Mouse (Mus musculus) kidney, embryonic 16.5 days (tissue): ENCODE measurements around the gene Clip2. TPM values are rescaled to one million over a fixed set of nuclear protein-coding genes. Genes with fewer than 3 reads are reported as not detected.

ENCODE experiments used
- ATAC-seq: fragments of 200-750 bp; cut with Nextera tagmentation; 2 replicates; pipeline ENCODE4 v1.8.0; 2017; ENCODE audit warnings: moderate TSS enrichment; ENCODE audit not compliant: low FRiP score, low TSS enrichment
- H3K27ac ChIP-seq: fragments of 300-500 bp; sonication (generic); 2 replicates; pipeline ENCODE4 v1.5.1; 2014; ENCODE audit warnings: low read length
- H3K27me3 ChIP-seq: fragments of 300-500 bp; sonication (generic); 2 replicates; pipeline ENCODE4 v1.6.1; 2014; ENCODE audit warnings: low read length, control low read depth, mixed read lengths; ENCODE audit not compliant: insufficient read depth
- H3K36me3 ChIP-seq: fragments of 300-500 bp; sonication (generic); 2 replicates; pipeline ENCODE4 v1.6.1; 2014; ENCODE audit warnings: low read length, control low read depth, mixed read lengths; ENCODE audit not compliant: insufficient read depth
- H3K4me1 ChIP-seq: fragments of 300-500 bp; sonication (generic); 2 replicates; pipeline ENCODE4 v1.6.1; 2014; ENCODE audit warnings: low read length, control low read depth, mixed read lengths; ENCODE audit not compliant: insufficient read depth
- H3K4me2 ChIP-seq: fragments of 300-500 bp; sonication (generic); replicated peaks from 2 replicates; pipeline ENCODE4 v1.6.1; 2014; ENCODE audit warnings: low read depth, low read length
- H3K4me3 ChIP-seq: fragments of 300-500 bp; sonication (generic); 2 replicates; pipeline ENCODE4 v1.5.1; 2014; ENCODE audit warnings: mild to moderate bottlenecking, low read length
- H3K9ac ChIP-seq: fragments of 300-500 bp; sonication (generic); replicated peaks from 2 replicates; pipeline ENCODE4 v1.6.1; 2014; ENCODE audit warnings: low read length
- H3K9me3 ChIP-seq: fragments of 300-500 bp; sonication (generic); 2 replicates; pipeline ENCODE4 v1.6.1; 2016; ENCODE audit warnings: low read length, control low read depth
- WGBS: fragments of 180-500 bp; shearing (Covaris S2); extraction: QIAGEN DNeasy Blood & Tissue Kit; methylation state at CpG from one replicate; pipeline ENCODE4 v1.1.7; 2014; 5-methylcytosine and 5-hydroxymethylcytosine counted together
- polyA plus RNA-seq: library from polyadenylated mRNA; unstranded; fragments of >200 nt; fragmentation: Nextera tagmentation; extraction: Ambion mirVana; gene quantifications from 2 replicates; pipeline ENCODE4 v1.2.1, GENCODE M21; 2015

Gene Clip2
- polyA plus RNA-seq, 1 experiment from 2014 or later, result 4.1 TPM

DNA sequence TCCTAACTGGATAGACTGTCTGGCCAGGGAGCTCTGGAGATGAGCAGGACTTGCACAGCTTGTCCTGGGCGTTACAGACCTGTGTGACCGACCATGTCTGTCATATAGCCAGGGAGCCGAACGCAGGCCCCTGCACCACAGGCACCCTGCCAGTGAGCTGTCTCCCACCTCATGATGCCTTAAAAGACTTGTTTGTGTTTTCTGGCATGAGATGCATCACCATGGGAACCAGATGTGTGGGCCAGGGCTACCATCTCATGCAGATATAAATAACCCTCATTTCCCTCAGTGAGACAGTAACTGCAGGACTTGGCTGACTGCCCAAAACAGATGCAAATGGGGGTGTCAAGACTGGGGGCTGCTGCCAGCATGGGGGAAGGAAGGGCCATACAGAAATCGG lies 40.1 kb downstream of the Clip2 start:
- 53% methylated on average over 5 of the region's 5 CpGs for WGBS
- H3K9me3 ChIP-seq, result no peaks in the 10 kb centered on the region
- no peak overlapping the region for H3K4me2 ChIP-seq

DNA sequence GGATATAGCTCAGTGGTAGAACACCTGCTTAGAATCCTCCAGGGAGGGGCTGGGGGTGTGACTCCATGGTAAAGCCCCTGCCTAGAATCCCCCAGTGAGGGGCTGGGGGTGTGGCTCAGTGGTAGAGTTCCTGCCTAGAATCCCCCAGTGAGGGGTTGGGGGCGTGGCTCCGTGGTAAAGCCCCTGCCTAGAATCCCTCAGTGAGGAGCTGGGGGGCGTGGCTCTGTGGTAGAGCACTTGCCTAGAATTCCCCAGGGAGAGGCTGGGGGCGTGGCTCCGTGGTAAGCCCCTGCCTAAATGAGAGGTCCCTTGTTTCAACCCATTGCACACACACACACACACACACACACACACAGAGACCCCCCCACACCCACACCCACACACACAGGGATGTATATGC lies 42.0 kb downstream of the Clip2 start:
- no peak for ATAC-seq
- WGBS, result 92% methylated on average over 5 of the region's 5 CpGs
- H3K36me3 ChIP-seq, result peaks cover 50% of the 10 kb centered on the region

More for the DNA sequence above, 40.1 kb downstream of the Clip2 start:
- Histone ChIP-seq H3K4me1 (no peaks in the 10 kb centered on the region), H3K36me3 (peaks cover 66% of the 10 kb centered on the region), H3K27ac (no peak overlapping the region), H3K27me3 (no peaks in the 10 kb centered on the region), H3K4me3 (no peak overlapping the region), H3K9ac (no peak overlapping the region)
- ATAC-seq, result no peak

DNA sequence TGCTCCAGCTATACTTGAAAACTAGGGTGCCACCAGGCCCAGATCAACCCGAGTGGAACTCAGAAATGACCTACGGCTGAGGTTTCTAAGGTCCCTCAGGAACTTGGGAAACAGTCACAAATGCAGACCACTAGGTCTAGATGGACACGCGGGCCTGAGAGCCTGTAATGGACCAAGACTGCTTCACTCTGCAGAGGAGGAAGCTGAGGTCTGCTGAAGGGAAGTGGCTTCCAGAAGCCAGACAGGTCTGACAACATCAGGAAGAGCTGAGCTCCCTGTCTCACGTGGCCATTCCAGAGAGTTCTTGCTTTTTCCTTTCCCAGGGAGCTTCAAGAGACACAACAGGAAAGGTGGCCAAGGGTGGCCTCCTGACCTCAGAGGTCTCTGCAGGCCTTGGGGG lies 43.3 kb downstream of the Clip2 start:
- H3K27me3 ChIP-seq, result no peaks in the 10 kb centered on the region
- no peak for ATAC-seq
- no peaks in the 10 kb centered on the region for H3K9me3 ChIP-seq
- no peak overlapping the region for H3K4me2 ChIP-seq
- H3K9ac ChIP-seq, result no peak overlapping the region
- no peak overlapping the region for H3K27ac ChIP-seq
- no peaks in the 10 kb centered on the region for H3K4me1 ChIP-seq
- peaks cover 39% of the 10 kb centered on the region for H3K36me3 ChIP-seq
- no peak overlapping the region for H3K4me3 ChIP-seq
- WGBS, result 93% methylated on average over 5 of the region's 5 CpGs

More for the DNA sequence above, 42.0 kb downstream of the Clip2 start:
- H3K4me1 ChIP-seq, result no peaks in the 10 kb centered on the region
- no peak overlapping the region for H3K4me2 ChIP-seq
- no peaks in the 10 kb centered on the region for H3K9me3 ChIP-seq
- H3K4me3 ChIP-seq, result no peak overlapping the region
- H3K27me3 ChIP-seq, result no peaks in the 10 kb centered on the region
- no peak overlapping the region for H3K9ac ChIP-seq
- H3K27ac ChIP-seq, result no peak overlapping the region

DNA sequence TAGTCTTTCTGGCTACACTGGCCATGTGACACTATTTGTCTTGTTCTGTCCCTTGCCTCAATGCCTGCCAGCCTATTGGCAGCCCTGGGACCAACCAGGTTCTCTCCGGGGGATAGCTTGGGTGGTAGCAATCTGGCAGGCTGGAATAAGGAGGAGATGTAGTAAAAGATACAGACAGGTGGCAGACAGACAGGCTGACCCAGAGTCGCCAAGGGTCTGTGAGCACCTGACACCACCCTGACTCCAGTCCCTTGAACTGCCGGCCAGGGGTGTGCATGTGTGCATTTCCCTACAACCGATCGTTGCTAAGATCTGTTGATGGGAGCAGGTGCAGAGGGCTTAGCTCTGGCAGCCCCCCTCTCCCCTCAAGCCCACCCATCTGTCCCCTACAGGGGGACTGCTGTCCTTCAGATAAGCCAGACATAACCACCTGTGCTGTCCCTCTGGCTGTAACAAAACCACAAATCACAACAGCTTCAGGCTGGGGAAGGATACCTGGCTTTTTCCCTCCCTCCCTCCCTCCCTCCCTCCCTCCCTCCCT lies 44.3 kb downstream of the Clip2 start:
- Histone ChIP-seq H3K27ac (no peak overlapping the region), H3K27me3 (no peaks in the 10 kb centered on the region), H3K36me3 (peaks cover 34% of the 10 kb centered on the region), H3K4me1 (no peaks in the 10 kb centered on the region), H3K9ac (no peak overlapping the region), H3K4me3 (no peak overlapping the region), H3K9me3 (no peaks in the 10 kb centered on the region), H3K4me2 (no peak overlapping the region)
- ATAC-seq, result no peak
- 64% methylated on average over 5 of the region's 5 CpGs for WGBS

DNA sequence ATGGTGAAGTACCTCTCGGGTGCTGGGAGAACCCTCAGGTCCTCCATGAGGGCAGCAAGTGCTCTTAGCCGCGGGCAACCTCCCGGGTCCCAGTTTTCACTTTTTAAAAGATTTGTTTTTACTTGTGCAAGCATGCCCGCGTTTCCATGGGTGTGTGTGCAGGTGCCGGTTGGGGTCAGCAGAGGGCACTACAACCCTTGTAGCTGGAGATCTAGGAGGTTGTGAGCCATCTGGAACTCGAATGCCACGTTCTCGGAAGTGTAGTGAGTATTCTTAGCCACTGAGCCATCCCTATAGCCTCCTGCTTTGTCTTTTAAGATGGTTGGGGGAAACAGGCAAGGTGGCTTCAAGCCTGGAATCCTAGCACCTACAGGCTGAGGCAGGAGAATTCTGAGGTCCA lies 44.9 kb downstream of the Clip2 start:
- ATAC-seq, result no peak
- Histone ChIP-seq H3K4me1 (no peaks in the 10 kb centered on the region), H3K9me3 (no peaks in the 10 kb centered on the region), H3K27me3 (no peaks in the 10 kb centered on the region), H3K36me3 (peaks cover 35% of the 10 kb centered on the region), H3K9ac (no peak overlapping the region), H3K27ac (no peak overlapping the region), H3K4me3 (no peak overlapping the region), H3K4me2 (no peak overlapping the region)
- 20% methylated on average over 10 of the region's 10 CpGs for WGBS

DNA sequence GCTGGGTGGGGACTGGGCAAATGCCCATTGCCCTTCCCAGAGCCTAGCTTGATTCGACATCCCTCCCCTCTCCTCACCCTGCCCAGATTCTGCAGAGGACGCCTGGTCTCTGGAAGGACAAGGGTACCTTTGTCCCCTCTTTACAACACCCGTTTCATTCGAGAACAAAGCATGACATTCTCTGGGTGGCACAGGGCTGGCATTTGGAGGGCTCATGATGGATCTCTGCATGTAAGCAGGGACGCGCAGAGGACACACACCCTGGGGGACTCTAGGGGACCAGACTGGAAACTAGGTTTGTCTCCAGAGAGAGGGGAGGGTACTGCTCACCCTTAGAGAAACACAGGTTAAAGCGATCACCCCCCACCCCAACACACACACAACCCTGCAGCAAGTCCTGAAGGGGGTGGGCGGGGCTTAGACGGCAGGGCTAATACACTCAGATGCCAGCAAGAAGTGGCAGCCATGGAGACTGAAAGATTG lies 46.4 kb downstream of the Clip2 start:
- no peaks in the 10 kb centered on the region for H3K9me3 ChIP-seq
- H3K4me3 ChIP-seq, result no peak overlapping the region
- H3K36me3 ChIP-seq, result peaks cover 37% of the 10 kb centered on the region
- H3K4me1 ChIP-seq, result no peaks in the 10 kb centered on the region
- H3K4me2 ChIP-seq, result no peak overlapping the region
- ATAC-seq, result no peak
- no peaks in the 10 kb centered on the region for H3K27me3 ChIP-seq
- no peak overlapping the region for H3K27ac ChIP-seq
- H3K9ac ChIP-seq, result no peak overlapping the region
- 82% methylated on average over 9 of the region's 9 CpGs for WGBS

DNA sequence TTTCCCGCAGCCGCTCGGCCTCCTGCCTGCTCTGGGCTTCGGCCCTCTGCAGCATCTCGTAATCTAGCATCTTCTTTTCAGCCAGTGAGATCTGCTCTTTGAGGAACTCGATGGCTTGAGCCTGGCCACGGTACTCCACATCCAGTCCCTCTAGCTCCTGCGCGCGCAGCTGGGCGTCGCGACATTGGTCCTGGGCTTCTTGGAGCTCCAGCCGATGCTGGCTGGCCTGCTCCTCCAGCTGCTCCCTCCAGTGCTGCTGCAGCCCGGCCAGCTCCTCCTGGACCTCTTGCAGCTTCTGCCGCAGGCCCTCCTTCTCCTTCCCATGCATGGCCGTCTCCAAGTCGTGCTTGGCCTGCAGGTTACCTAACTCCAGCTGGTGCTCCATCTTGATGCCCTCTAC lies 49.6 kb downstream of the Clip2 start:
- no peaks in the 10 kb centered on the region for H3K4me1 ChIP-seq
- peaks cover 29% of the 10 kb centered on the region for H3K36me3 ChIP-seq
- H3K4me2 ChIP-seq, result no peak overlapping the region
- no peaks in the 10 kb centered on the region for H3K27me3 ChIP-seq
- no peaks in the 10 kb centered on the region for H3K9me3 ChIP-seq
- H3K4me3 ChIP-seq, result no peak overlapping the region
- 94% methylated on average over 18 of the region's 18 CpGs for WGBS
- no peak overlapping the region for H3K9ac ChIP-seq
- no peak for ATAC-seq
- no peak overlapping the region for H3K27ac ChIP-seq

DNA sequence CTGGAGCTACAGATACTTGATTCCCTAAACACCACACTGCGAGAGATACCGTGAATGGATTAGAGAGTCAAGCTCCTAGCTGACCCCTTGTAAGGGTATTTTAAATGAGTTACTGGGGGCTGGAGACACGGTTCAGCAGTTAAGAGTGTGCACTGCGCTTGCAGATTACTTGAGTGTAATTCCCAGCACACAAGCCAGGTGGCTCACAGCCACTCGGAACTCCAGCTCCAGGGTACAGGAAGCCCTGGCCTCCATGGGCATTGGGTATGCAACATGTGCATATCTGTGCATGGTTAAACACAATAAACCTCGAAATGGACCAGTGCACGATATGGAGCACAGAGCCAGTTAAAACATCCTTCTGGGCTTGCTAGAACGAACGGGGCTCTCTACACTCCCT lies 50.8 kb downstream of the Clip2 start:
- H3K4me1 ChIP-seq, result no peaks in the 10 kb centered on the region
- no peak for ATAC-seq
- no peak overlapping the region for H3K4me3 ChIP-seq
- no peaks in the 10 kb centered on the region for H3K9me3 ChIP-seq
- H3K4me2 ChIP-seq, result no peak overlapping the region
- no peak overlapping the region for H3K27ac ChIP-seq
- WGBS, result 83% methylated on average over 9 of the region's 9 CpGs
- H3K27me3 ChIP-seq, result no peaks in the 10 kb centered on the region
- H3K9ac ChIP-seq, result no peak overlapping the region
- H3K36me3 ChIP-seq, result peaks cover 37% of the 10 kb centered on the region

DNA sequence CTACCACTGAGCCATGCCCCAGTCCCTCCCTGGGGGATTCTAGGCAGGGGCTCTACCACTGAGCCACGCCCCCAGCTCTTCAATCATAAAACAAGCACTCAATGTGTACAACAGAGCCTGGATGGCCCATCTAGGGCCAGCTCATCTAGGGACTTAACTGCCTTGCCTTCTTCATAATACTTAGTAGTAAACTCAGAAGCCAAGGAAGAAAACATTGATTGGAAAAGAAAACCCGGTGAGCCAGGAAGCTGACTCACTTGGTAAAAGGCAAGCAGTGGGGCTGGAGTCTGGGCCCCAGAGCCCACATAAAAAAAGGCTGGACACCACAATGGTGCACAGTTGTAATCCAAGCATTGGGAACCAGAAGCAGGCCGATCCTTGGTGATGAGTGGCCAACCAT lies 51.6 kb downstream of the Clip2 start:
- Histone ChIP-seq H3K9ac (no peak overlapping the region), H3K9me3 (no peaks in the 10 kb centered on the region), H3K27ac (no peak overlapping the region), H3K4me2 (no peak overlapping the region), H3K27me3 (no peaks in the 10 kb centered on the region), H3K36me3 (peaks cover 40% of the 10 kb centered on the region), H3K4me1 (no peaks in the 10 kb centered on the region), H3K4me3 (no peak overlapping the region)
- 91% methylated on average over 3 of the region's 3 CpGs for WGBS
- ATAC-seq, result no peak

DNA sequence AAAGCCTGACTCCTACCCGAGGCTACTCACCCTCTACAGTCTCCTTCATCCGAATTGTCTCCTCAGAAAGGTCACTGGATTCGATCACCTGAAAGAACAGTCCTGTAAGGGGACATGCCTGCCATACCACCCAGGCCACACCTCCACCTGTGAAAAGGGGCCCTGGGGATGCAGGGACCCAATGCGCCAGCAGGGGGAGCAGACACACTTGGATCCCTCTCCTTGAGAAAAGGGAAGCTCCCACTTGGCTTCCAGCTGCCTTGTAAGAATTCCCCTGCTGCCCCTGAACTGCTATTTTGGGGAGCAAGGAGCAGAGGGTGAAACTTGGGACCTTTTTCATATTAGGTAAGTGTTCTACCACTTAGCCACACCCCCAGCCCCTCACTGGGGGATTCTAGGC lies 52.2 kb downstream of the Clip2 start:
- H3K27ac ChIP-seq, result no peak overlapping the region
- H3K4me1 ChIP-seq, result no peaks in the 10 kb centered on the region
- no peak overlapping the region for H3K4me2 ChIP-seq
- H3K9ac ChIP-seq, result no peak overlapping the region
- no peaks in the 10 kb centered on the region for H3K27me3 ChIP-seq
- H3K4me3 ChIP-seq, result no peak overlapping the region
- WGBS, result 80% methylated on average over 4 of the region's 4 CpGs
- peaks cover 40% of the 10 kb centered on the region for H3K36me3 ChIP-seq
- no peak for ATAC-seq
- no peaks in the 10 kb centered on the region for H3K9me3 ChIP-seq
